Mouse (Mus musculus) midbrain, embryonic 16.5 days (tissue): ENCODE results near the gene 1700028J19Rik. TPM values are rescaled to one million over a fixed set of nuclear protein-coding genes. Genes with fewer than 3 reads are reported as not detected.
A peak's percentile ranks its signal among the peaks of the same experiment; 100 is the strongest.

ENCODE experiments used
- ATAC-seq: fragments of 200-750 bp; cut with Nextera tagmentation; 2 replicates; pipeline ENCODE4 v1.8.0; 2017; ENCODE audit warnings: moderate TSS enrichment
- H3K27ac ChIP-seq: fragments of 300-500 bp; sonication (generic); 2 replicates; pipeline ENCODE4 v1.5.1; 2014; ENCODE audit warnings: mild to moderate bottlenecking, low read length, mixed read lengths
- H3K27me3 ChIP-seq: fragments of 300-500 bp; sonication (generic); 2 replicates; pipeline ENCODE4 v1.6.1; 2014; ENCODE audit warnings: low read depth, low read length, mixed read lengths; ENCODE audit not compliant: control insufficient read depth, insufficient read depth
- H3K36me3 ChIP-seq: fragments of 300-500 bp; sonication (generic); 2 replicates; pipeline ENCODE4 v1.6.1; 2014; ENCODE audit warnings: mild to moderate bottlenecking, low read length, moderate library complexity, mixed read lengths; ENCODE audit not compliant: control insufficient read depth, insufficient read depth
- H3K4me1 ChIP-seq: fragments of 300-500 bp; sonication (generic); 2 replicates; pipeline ENCODE4 v1.6.1; 2014; ENCODE audit warnings: mild to moderate bottlenecking, low read length, mixed read lengths; ENCODE audit not compliant: control insufficient read depth, insufficient read depth
- H3K4me2 ChIP-seq: fragments of 300-500 bp; sonication (generic); 2 replicates; pipeline ENCODE4 v1.6.1; 2014; ENCODE audit warnings: mild to moderate bottlenecking, low read length, mixed read lengths
- H3K4me3 ChIP-seq: fragments of 300-500 bp; sonication (generic); 2 replicates; pipeline ENCODE4 v1.5.1; 2014; ENCODE audit warnings: low read depth, mild to moderate bottlenecking, low read length, moderate library complexity, mixed read lengths
- H3K9ac ChIP-seq: fragments of 300-500 bp; sonication (generic); 2 replicates; pipeline ENCODE4 v1.6.1; 2014; ENCODE audit warnings: low read depth, low read length, mixed read lengths
- H3K9me3 ChIP-seq: fragments of 300-500 bp; sonication (generic); replicated peaks from 2 replicates; pipeline ENCODE4 v1.6.1; 2014; ENCODE audit warnings: mild to moderate bottlenecking, low read length, mixed read lengths; ENCODE audit not compliant: control insufficient read depth, poor library complexity, severe bottlenecking
- WGBS: fragments of 180-500 bp; shearing (Covaris S2); extraction: QIAGEN DNeasy Blood & Tissue Kit; methylation state at CpG from one replicate; pipeline ENCODE4 v1.1.7; 2014; 5-methylcytosine and 5-hydroxymethylcytosine counted together
- polyA plus RNA-seq: library from polyadenylated mRNA; unstranded; fragments of >200 nt; fragmentation: Nextera tagmentation; extraction: Ambion mirVana; gene quantifications from 2 replicates; pipeline ENCODE4 v1.2.1, GENCODE M21; 2015

Gene 1700028J19Rik
- polyA plus RNA-seq: 1.1 and 1.5 TPM in 2 replicates

DNA sequence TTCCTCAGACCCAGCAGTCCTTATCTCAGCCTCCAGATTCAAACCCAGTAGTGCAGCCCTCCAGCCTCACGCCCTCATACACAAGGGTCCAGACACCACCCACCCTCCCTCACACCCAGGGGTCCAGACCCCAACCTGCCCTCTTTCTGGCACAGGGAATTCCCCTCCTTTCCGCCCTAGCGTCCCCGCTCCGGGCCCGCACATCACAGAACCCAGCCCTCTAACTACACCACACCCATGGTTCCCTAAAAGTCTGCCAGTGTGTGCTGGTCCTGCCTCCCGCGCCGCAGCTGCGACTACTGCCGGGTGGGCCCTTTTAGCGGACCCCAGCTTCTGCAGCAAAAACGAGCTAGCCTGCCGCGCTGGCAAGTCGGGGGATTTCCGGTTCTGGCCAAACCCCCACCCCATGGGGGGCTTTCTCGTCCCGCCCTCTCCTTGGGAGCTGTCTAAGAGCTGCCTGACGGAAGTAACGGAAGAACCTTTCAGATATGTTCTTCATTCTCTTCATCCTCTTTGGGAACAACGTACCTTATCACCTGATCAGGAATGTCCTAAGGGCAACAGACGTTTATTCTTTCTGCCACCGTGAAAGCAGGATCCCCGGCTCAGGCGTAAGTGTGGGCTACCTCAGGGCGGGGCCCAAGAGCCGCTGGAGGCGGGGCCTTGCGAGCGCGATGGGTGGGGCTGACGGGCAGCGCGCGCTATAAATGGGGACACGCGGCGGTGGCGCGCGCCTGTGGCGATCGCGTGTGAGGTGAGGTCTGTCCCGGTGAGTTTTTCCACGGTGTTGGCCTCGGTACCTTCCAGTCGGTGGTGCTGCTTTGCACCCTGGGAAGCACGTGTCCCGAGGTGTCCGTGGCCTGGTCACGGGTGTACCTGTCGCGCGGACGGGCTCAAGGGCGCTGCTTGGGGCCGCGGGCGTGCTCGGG, at the start of gene 1700028J19Rik, which contains the start of gene 2410002F23Rik:
1700028J19Rik (minus strand) TSS at position 641 of the 929 bp plus-strand sequence.
2410002F23Rik (plus strand) TSS at position 668 of the 929 bp plus-strand sequence.
- WGBS: under 1% methylated on average over 62 of the region's 62 CpGs
- H3K36me3 ChIP-seq: peaks cover 6% of the 10 kb centered on the region
- H3K9me3 ChIP-seq: no peaks in the 10 kb centered on the region
- H3K4me1 ChIP-seq: peaks cover 16% of the 10 kb centered on the region
- H3K27me3 ChIP-seq: no peaks in the 10 kb centered on the region
- peak; percentile 86 for ATAC-seq
- H3K4me2 ChIP-seq: peak within 1 kb of the TSS; percentile 80
- H3K9ac ChIP-seq: peak within 1 kb of the TSS; percentile 96
- H3K27ac ChIP-seq: peak within 1 kb of the TSS; percentile 98
- peak within 1 kb of the TSS; percentile 87 for H3K4me3 ChIP-seq

DNA sequence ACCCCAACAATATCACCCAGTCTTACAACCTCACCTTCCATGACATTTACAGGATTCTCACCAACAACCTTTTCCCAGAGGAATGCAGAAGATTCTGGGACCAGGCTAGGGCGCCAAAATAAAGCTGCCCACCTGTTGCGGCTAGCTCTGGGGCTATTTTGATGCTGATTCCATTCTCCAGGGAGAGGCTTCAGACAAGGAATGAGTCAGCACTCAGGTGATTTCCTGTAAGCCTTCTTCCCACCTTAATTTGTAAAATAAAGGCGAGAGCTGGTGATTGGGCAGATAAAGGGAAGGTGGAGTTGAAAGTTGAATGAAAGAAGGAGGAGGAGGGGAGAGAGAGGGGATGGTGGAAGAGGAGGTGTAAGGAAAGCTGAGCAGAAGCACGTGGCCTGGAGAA, 44.9 kb upstream of the 1700028J19Rik start:
- Histone ChIP-seq H3K9me3 (no peaks in the 10 kb centered on the region), H3K4me2 (no peak overlapping the region), H3K27me3 (no peaks in the 10 kb centered on the region), H3K36me3 (no peaks in the 10 kb centered on the region), H3K9ac (no peak overlapping the region), H3K27ac (no peak overlapping the region), H3K4me1 (no peaks in the 10 kb centered on the region), H3K4me3 (no peak overlapping the region)
- ATAC-seq: no peak
- WGBS: 53% methylated on average over 4 of the region's 4 CpGs

DNA sequence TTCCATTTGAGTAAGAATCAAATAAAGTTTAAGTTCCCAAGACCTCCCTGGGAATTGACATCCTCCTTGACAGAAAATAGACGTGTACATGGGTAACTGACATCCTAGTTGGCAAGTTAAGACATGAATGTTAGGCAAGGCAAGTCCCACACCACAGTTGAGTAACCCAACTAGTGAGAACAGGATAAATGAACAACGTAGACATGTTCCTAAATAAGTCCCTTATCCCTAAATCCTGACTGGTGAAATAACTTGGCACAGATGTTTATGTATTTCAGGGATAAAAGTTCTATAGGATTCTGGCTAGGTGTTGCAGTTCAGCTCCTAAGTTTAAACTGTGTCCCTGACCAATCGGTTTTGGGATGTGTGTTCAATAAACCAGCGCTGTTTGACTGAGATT, 44.5 kb upstream of the 1700028J19Rik start:
- Histone ChIP-seq H3K27ac (no peak overlapping the region), H3K27me3 (no peaks in the 10 kb centered on the region), H3K9me3 (no peaks in the 10 kb centered on the region), H3K36me3 (no peaks in the 10 kb centered on the region), H3K4me1 (no peaks in the 10 kb centered on the region), H3K4me2 (no peak overlapping the region), H3K4me3 (no peak overlapping the region), H3K9ac (no peak overlapping the region)
- WGBS: 82% methylated on average over 4 of the region's 4 CpGs
- no peak for ATAC-seq

DNA sequence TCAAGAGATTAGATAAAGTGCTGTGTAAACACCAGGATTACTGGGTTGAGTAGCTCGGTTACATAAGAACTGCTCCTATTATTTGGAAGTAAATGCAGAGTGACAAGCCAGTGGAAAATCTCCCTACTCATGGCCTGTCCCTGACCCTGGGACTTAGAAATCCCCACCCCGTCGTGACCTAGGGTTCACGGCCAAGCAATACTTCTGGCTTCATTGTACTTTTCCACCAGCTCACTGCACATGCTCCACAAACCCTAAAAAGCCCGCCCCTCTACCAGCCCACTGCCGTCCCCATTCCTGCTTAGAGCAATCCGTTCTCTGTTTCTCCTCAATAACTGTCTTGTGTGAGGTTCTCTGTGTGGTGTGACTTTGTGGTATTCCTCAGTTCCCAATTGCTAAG, 41.3 kb upstream of the 1700028J19Rik start:
- no peak overlapping the region for H3K4me3 ChIP-seq
- H3K27ac ChIP-seq: no peak overlapping the region
- H3K4me2 ChIP-seq: no peak overlapping the region
- no peaks in the 10 kb centered on the region for H3K36me3 ChIP-seq
- H3K27me3 ChIP-seq: no peaks in the 10 kb centered on the region
- no peak overlapping the region for H3K9ac ChIP-seq
- H3K9me3 ChIP-seq: no peaks in the 10 kb centered on the region
- no peaks in the 10 kb centered on the region for H3K4me1 ChIP-seq
- ATAC-seq: no peak
- WGBS: 53% methylated on average over 7 of the region's 7 CpGs

DNA sequence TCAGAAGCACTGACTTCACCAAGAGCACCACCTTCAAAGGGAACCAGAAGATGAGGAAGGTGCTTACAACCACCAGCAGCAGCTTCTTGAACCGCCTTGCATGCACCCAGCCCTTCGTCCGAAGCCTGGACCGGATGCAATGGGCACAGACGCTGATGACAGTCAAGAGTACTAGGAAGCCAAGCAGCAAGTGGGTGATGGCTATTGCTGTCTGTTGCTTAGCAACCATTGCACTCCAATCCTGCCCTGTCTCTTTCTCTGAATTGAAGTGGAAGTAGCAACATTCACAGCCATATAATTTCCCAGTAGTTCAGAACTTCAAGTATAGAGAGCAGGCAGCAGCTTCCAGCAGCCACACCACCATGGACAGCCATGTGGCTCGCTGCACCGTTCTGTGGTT, 35.1 kb upstream of the 1700028J19Rik start:
- ATAC-seq: peak; percentile 71
- no peaks in the 10 kb centered on the region for H3K9me3 ChIP-seq
- no peak overlapping the region for H3K4me2 ChIP-seq
- H3K27ac ChIP-seq: peak overlapping the region; percentile 50
- no peak overlapping the region for H3K4me3 ChIP-seq
- 71% methylated on average over 7 of the region's 7 CpGs for WGBS
- H3K4me1 ChIP-seq: peaks cover 5% of the 10 kb centered on the region; the same call in 1 of the 2 replicates
- H3K9ac ChIP-seq: no peak overlapping the region
- no peaks in the 10 kb centered on the region for H3K36me3 ChIP-seq
- H3K27me3 ChIP-seq: no peaks in the 10 kb centered on the region

DNA sequence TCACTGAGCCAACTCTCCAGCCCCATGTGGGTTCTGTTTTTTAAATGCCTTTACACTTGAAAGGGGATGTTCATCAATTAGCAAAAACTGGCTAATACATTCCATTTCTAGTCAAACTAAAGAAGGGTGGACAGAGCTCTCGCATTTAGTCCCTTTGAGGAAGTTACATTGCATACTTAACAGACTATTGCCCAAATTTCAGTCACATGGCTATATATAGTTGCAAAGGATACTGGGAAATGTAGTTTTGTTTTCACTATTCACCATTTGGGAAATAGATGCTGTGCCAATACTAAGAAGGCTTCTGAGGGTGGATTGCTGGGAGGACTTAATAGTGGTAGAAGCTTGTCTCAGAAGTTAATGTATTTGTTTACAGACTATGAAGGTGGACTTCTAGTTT, 34.5 kb upstream of the 1700028J19Rik start:
- WGBS: 62% methylated on average over 1 of the region's 1 CpGs
- Histone ChIP-seq H3K9ac (no peak overlapping the region), H3K27me3 (no peaks in the 10 kb centered on the region), H3K27ac (no peak overlapping the region), H3K4me2 (no peak overlapping the region), H3K4me3 (no peak overlapping the region), H3K36me3 (no peaks in the 10 kb centered on the region), H3K4me1 (peaks cover 5% of the 10 kb centered on the region; the same call in 1 of the 2 replicates), H3K9me3 (no peaks in the 10 kb centered on the region)
- ATAC-seq: peak; percentile 41

DNA sequence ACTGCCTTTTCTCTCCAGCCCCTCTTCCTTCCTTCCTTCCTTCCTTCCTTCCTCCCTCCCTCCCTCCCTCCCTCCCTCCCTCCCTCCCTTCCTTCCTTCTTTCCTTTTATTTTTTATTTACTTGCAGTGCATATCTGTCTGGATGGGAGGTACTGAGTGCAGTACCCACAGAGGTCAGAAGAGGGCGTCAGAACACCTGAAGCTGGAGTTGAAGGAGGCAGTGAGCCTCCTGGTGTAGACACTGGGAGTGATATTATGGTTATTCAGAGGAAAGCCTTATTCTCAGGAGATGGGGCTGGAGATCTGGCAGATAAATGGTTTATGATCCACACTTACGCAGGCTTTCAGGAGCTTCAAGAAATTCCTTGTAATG, 30.7 kb upstream of the 1700028J19Rik start:
- no peak overlapping the region for H3K27ac ChIP-seq
- no peaks in the 10 kb centered on the region for H3K27me3 ChIP-seq
- peaks cover 5% of the 10 kb centered on the region; the same call in 1 of the 2 replicates for H3K4me1 ChIP-seq
- H3K4me2 ChIP-seq: no peak overlapping the region
- H3K4me3 ChIP-seq: no peak overlapping the region
- ATAC-seq: no peak
- H3K9me3 ChIP-seq: no peaks in the 10 kb centered on the region
- WGBS: 44% methylated on average over 2 of the region's 2 CpGs
- no peak overlapping the region for H3K9ac ChIP-seq
- no peaks in the 10 kb centered on the region for H3K36me3 ChIP-seq

DNA sequence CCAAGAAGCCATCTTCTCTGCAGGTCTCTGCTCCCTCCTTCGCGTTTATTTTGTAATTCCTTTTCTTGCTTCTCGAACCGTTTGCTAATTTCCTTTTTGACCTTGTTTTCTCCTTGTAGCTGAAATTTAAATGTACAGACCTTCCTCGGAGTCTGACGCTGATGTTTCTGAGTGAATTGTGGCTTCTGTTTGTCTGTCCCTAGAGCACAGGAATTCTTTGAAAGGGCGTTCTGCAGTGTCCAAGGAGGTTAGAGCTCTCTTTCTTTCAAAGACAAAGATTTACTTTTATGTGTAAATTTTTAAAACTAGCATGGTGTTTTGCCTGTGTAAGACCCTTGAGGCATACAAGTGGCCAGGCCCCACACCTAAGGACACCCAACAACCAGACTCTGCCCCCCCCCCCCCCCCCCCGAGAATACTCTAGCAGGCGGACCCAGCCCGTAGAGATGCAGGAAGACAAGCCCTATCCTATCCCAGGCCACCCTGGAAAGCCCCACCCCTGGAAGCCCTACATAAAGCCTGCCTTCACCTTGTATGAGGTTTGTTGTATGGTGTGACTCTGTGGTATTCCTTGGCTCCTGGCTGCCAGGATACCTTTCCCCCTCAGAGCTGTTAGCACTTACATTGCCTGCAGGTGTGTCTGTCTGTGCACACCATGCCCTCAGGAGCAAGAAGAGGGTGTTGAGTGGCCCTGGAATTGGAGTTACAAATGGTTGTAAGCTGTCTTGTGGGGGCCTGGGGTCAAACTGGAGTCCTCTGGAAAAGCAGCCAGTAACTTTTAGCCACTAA, 30.2 kb upstream of the 1700028J19Rik start:
- H3K9ac ChIP-seq: no peak overlapping the region
- no peak for ATAC-seq
- WGBS: 80% methylated on average over 8 of the region's 10 CpGs

More for the DNA sequence above, 30.2 kb upstream of the 1700028J19Rik start:
- Histone ChIP-seq H3K36me3 (no peaks in the 10 kb centered on the region), H3K4me3 (no peak overlapping the region), H3K9me3 (no peaks in the 10 kb centered on the region), H3K27me3 (no peaks in the 10 kb centered on the region), H3K4me1 (peaks cover 5% of the 10 kb centered on the region; the same call in 1 of the 2 replicates), H3K27ac (no peak overlapping the region), H3K4me2 (no peak overlapping the region)
